Mouse (Mus musculus): ENCODE data around the gene Lelp1. TPM values are rescaled to one million over a fixed set of nuclear protein-coding genes. Genes with fewer than 3 reads are reported as not detected.

Gene Lelp1
- total RNA-seq (2021): not detected

DNA sequence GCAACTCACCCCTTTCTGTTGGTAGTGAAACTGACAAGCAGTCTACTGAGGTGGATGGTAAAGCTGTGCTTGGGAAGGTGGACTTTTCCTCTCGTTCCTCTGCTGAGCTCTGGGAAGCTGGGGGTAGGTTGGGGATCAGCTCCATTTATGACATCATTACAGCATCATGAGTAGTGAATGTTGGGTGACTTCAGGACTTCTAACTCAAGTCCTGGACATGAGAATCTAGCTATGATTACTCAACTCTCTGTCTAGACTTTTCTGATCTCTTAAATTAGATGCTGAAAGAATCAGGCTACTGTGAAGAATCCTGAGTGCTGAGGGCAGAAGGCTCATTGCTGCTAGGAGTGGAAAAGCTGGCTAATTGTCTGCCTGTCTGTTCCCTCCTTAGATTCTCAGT, at the start of gene Lelp1:
TSS of gene Lelp1 (minus strand) at position 101 of the 400 bp plus-strand sequence.
- intact Hi-C loops (cut with DNase I): loop anchor here (10.0 kb wide), 1 partner anchor 892 kb away; no protein-coding TSS in a partner anchor
- DNase-seq (ENCODE audit: low spot score in 2 of 2): no peak

DNA sequence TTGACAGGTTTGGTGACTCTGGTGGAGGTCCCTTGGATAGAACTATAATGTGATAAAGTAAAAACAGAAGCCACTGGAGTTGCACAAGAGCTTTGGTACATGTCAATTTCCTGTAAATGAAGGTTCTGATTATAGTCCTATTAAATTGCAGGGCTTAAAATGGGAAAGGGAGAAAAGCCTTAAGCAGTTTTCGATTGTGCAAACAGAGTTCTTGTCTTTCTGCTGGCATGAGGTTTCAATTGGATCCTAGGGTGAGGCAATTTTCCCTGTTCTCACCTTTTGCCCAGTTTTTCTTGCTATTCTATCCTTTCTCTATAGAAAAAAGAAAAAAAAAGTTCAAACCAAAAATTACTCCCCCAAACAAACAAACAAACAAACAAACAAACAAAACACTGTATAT, 34.3 kb upstream of the Lelp1 start:
- intact Hi-C loops (cut with DNase I): no loop called here
- no peak for DNase-seq (ENCODE audit: low spot score in 2 of 2)

DNA sequence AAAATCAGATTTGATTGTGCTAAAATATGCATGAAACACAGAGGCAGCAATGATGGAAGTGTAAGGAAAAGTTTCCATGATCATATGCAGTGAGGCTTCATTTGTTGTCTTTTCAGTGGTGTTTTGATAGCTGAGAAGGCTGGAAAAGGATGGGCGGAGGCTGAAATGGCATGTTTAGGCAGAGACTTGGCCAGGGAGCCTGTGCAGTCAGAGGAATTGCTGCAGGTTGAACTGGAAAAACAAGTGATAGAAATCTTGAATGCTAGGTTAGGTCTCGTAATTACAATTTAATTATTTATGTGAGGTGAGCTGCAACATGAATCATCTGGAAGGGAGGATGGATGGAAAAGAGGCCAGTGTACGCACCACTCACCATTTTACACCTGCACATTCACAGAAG, 27.3 kb upstream of the Lelp1 start:
- no peak for DNase-seq (ENCODE audit: low spot score in 2 of 2)
- intact Hi-C loops (cut with DNase I): no loop called here

DNA sequence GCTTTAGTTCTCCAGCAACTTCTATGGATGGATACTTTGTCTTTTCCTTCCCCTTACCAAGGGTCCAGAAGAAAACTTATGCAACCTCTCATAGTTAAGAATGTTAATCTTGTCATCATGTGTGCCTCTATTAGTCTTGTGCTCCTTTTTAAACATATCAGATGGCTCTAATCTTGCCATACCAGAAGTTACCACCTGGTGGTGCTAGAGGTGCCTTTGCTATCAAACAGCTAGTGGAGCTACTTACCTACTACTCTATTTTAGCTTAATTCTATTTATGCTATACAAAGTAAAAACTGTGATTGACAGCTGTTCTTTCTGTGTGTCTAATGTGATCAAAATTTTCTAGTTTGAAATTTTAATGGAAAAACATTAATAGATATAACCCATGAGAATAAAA, 10.8 kb upstream of the Lelp1 start:
- intact Hi-C loops (cut with DNase I): loop anchor here (2.0 to 5.0 kb wide), 4 partner anchors 239 to 749 kb away; no protein-coding TSS in a partner anchor
- peak; percentile 60 to 67 for DNase-seq (ENCODE audit: low spot score in 2 of 2)

DNA sequence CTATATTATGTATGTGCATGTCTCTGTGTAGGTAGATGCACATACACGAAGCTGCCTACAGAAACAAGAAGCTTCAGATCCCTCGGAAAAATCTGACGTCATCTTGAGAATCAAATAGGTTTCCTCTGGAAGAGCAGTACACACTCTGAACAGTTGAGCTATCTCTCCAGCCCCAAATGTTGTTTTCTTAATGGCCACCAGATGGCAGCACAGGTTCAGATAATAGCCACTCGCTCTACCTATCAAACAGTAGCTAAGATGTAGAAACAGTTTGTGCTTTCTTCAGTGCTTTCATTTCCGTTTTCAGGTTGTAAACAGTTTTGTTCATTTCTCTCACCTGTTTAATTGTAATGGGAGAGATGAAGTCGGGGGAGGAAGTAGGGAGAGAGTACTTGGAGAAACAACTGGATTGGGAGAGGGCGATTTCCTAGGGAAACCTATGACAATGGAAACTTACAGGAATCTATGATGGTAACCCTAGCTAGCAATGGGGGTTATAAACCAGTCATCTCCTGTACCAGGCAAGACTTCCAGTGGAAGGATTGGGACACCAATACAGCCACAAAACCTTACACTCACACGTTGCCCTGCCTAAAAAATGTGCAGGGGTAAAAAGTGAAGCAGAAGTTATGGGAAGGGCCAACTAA, 8.2 kb upstream of the Lelp1 start:
- DNase-seq (ENCODE audit: low spot score in 2 of 2): peak; percentile 75 to 77
- intact Hi-C loops (cut with DNase I): loop anchor here (2.0 to 5.0 kb wide), 4 partner anchors 242 to 752 kb away; no protein-coding TSS in a partner anchor

DNA sequence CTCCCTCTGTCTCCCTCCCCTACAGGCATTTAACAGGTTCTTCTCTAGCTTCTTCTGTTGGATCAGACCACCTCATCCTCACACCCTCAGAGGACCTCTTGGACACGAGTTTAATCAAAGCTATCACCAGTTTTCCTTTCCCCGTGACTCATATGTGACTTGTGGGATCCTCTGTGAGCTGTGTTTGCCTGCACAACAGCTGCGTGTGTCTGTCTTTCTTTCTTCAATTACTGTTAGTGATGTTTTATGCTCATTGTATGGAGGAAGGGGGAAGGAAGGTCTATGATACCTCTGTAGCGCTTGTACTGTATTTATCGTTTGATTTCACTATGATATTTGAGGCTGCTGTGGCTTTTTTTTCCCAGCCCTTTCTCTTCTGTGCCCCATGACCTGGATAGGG, 5.4 kb upstream of the Lelp1 start:
- intact Hi-C loops (cut with DNase I): loop anchor here (10.0 kb wide), 1 partner anchor 887 kb away; no protein-coding TSS in a partner anchor
- no peak for DNase-seq (ENCODE audit: low spot score in 2 of 2)

DNA sequence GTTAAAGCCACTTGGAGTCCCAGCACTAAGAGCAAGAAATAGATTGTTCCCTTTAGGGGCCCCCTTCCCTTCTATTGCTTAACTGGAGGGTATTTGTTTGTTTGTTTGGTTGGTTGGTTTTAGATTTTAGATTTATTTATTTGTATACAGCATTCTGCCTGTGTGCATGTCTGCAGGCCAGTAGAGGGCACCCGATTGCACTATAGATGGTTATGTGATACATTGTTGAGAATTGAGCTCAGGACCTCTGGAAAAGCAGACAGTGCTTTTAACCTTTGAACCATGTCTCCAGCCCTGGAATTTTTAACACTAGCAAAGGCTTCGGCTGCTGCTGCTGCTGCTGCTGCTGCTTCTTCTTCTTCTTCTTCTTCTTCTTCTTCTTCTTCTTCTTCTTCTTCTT, 4.9 kb upstream of the Lelp1 start:
- DNase-seq (ENCODE audit: low spot score in 2 of 2): no peak
- intact Hi-C loops (cut with DNase I): loop anchor here (10.0 kb wide), 1 partner anchor 887 kb away; no protein-coding TSS in a partner anchor

DNA sequence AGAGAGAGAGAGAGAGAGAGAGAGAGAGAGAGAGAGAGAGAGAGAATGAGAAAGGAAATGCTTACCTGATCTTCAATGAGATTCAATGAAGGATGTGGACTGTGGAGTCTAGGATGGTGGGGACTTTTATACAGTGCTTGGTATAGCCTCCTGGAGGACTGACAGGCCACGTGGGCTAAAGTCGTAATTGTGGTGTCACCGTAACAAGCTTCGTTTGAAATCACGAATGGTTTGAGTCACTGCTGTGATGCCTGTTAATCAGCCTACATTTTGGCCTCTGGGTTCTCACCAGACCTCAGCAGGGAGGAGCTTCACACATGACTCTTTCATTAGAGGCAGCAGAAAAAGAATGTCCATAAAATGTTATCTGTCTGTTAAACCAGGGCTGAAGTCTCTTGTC, 18.7 kb downstream of the Lelp1 start, which contains the start of gene Prr9:
TSS of gene Prr9 (minus strand) at position 101 of the 400 bp plus-strand sequence.
- intact Hi-C loops (cut with DNase I): no loop called here
- no peak for DNase-seq (ENCODE audit: low spot score in 2 of 2)

DNA sequence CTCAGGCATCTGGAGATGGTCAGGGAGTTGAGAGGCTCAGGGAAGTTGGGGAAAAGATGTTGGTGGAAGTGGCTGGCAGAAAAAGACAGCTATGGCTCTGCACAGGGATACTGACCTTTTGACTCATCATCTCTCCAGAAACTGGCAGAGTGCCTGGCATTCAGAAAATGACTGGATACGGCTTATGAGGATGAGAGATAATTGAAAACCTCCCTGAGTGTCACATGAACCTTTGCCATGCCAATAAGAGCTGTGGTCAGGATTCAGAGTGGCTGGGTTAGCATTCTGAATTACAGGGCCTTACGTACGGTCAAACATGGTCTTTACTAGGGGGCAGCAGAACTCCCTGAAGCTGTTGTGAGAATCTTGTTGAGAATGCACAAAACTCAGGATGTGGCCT, 21.6 kb downstream of the Lelp1 start:
- intact Hi-C loops (cut with DNase I): no loop called here
- DNase-seq (ENCODE audit: low spot score in 2 of 2): no peak

DNA sequence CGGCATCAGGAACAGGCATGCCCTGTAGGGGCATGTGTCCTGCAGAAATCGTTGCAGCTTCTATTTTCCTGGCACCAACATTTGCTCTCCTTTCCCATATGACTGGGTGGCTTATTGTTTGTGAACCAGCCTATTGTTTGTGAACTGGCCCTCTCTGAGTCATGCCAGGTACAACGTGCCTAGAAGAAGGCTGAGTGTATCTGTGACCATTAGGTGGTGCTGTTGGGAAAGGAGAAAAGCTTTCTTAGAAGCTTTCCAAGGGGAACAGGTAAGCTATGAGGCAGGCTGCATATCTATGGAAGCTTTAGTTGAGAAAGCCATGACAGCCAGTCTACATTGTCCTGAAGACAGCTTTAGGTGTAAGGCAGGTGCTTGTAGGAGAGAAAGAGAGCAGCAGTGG, 24.6 kb downstream of the Lelp1 start:
- intact Hi-C loops (cut with DNase I): no loop called here
- DNase-seq (ENCODE audit: low spot score in 2 of 2): peak; percentile 5 to 15

DNA sequence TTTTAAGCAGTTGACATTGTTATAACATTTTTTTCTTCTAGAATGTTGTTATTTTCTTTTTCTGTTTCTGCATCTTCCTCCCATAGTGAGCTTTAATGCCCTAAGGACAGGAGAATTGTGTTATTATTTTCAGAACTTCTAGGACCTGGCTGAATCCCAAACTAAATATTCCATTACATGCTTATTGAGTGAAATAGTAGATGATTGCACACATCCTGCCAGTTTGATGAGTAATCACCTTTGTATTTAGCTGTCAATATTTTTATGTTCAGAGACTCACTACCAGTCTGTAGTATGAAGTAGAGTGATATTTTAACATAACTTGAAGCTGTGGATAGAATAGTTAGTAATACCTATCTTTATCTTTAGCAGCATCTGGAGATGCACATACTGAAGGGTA, 31.0 kb downstream of the Lelp1 start:
- intact Hi-C loops (cut with DNase I): no loop called here
- no peak for DNase-seq (ENCODE audit: low spot score in 2 of 2)

DNA sequence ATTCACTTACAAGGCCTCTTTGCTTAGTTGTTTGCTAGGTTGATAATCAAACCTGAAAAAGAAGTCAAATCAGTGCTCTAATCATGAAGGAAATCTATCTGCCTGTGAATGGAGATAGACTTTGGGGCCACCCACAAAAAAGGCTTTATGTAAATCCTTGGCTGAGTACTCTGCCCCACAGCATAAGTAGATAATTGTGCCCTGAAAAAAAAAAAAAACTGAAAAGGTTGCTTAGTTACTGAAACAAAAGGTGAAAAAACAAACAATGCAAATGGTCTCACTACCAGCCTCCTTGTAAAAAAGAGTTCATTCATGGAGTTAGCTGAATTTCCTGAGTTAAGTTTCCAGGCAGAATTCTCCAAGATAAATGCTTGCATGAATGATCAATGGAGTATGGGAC, 31.8 kb downstream of the Lelp1 start:
- DNase-seq (ENCODE audit: low spot score in 2 of 2): no peak
- intact Hi-C loops (cut with DNase I): no loop called here

DNA sequence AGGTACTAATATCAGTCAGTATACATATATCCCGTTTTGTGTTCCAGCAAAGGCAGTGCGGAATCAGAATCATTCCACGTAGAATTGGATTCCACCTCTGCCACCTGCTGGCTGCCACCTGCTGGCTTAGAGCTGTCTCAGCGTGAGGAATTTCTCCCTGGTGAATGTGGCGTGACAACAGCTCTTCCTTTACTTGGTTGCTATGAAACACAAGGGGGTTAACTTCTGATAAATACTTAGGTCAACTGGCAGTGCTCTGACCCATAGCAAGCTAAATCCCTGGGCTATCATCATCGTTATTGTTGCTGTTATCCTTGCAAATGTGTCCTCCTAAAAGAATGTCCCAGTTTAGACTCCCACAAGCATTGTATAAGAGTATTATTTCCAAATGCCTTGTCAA, 36.0 kb downstream of the Lelp1 start:
- intact Hi-C loops (cut with DNase I): loop anchor here (1.0 kb wide), 1 partner anchor 56 kb away; no protein-coding TSS in a partner anchor
- peak; percentile 51 to 54 for DNase-seq (ENCODE audit: low spot score in 2 of 2)

Other genes starting within 250 kb of the Lelp1 start
- gene Pglyrp3, start 128.2 kb downstream of the Lelp1 start, total RNA-seq (2021): not detected
- gene Lor, start 59.6 kb downstream of the Lelp1 start, total RNA-seq (2021): 1 to 10 TPM; 1.8 to 2.3 TPM
- not detected for gene Prr9, start 18.8 kb downstream of the Lelp1 start, total RNA-seq (2021)
- gene Sprr2a1, start 73.1 kb upstream of the Lelp1 start, total RNA-seq (2021): not detected
- gene Sprr2a2, start 73.2 kb upstream of the Lelp1 start, total RNA-seq (2021): not detected
- gene Sprr2a3, start 142.7 kb upstream of the Lelp1 start, total RNA-seq (2021): not detected
- not detected for gene Sprr2b, start 173.9 kb upstream of the Lelp1 start, total RNA-seq (2021)
- gene Sprr2d, start 196.4 kb upstream of the Lelp1 start, total RNA-seq (2021): not detected
- gene Sprr2e, start 209.4 kb upstream of the Lelp1 start, total RNA-seq (2021): not detected
- gene Sprr2f, start 222.4 kb upstream of the Lelp1 start, total RNA-seq (2021): not detected
- gene Sprr2h, start 242.9 kb upstream of the Lelp1 start, total RNA-seq (2021): not detected

Data from left cerebral cortex, postnatal 25 days (tissue).